Mouse (Mus musculus): ENCODE data around the gene Nat8. TPM values are rescaled to one million over a fixed set of nuclear protein-coding genes. Genes with fewer than 3 reads are reported as not detected.
"Not testable (repeated sequence)": the region's sequence is repeated elsewhere in the genome, so short reads cannot be mapped to it uniquely, and the experiment has no call there.

Gene Nat8
- polyA plus RNA-seq, 1 experiment from 2014 or later: not detected

DNA sequence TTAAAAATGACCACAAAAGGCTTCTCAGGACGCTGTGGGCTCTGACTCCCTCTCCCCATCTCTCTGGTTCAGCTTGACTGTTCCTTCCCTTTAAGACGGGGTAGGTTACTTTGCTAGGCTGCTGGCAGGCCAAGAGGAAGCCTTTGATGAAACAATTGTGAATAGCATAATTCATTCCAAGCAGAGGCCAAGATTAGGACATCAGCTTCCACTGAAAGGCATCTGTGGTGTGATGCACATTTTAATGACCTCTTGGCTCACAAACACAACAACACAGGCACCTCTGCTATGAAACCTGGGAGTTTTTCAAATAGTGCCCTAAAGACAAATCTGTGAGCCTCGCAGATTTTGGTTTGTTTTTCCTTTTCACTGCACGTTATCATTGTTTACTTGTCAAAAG, 8.1 kb upstream of the Nat8 start:
- no peak overlapping the region for H3K4me2 ChIP-seq (ENCODE audit: low read length)
- DNase-seq (peak; percentile 41), ATAC-seq (ENCODE audit: low FRiP score, low TSS enrichment) (no peak)
- no peak overlapping the region for H3K4me3 ChIP-seq (replicated peaks; ENCODE audit: low read depth, low read length)
- no peak overlapping the region for H3K9ac ChIP-seq (replicated peaks; ENCODE audit: low read length)
- H3K27ac ChIP-seq (replicated peaks; ENCODE audit: low read depth, low read length): no peak overlapping the region
- no peaks in the 10 kb centered on the region for H3K9me3 ChIP-seq (ENCODE audit: control insufficient read depth, low read length)
- WGBS: 31% methylated on average over 4 of the region's 4 CpGs
- no peaks in the 10 kb centered on the region for H3K36me3 ChIP-seq (ENCODE audit: control insufficient read depth, insufficient read depth, low read length)
- H3K4me1 ChIP-seq (ENCODE audit: control insufficient read depth, insufficient read depth, low read length): no peaks in the 10 kb centered on the region
- H3K27me3 ChIP-seq (ENCODE audit: control insufficient read depth, insufficient read depth, low read length): no peaks in the 10 kb centered on the region

DNA sequence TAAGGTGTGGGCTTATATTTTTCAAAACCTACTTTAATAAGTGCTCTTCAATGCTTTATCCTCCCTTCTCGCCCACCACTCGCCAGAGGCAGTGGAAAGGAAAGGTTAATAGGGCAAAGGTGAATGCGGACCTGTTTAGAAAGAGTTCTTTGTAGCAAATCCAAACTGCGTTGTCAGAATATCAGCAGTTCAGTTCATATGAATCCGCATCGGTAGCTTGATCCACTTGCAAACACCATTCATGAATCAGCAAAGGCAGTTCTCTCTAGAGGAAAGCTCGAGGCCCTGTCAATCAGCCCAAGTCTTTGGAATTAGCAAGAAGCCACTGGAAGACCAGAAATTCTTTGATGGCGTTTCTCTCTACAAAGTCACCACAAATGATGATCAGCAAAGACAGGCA, 6.8 kb upstream of the Nat8 start:
- no peak for DNase-seq
- H3K9ac ChIP-seq (replicated peaks; ENCODE audit: low read length): no peak overlapping the region
- no peaks in the 10 kb centered on the region for H3K9me3 ChIP-seq (ENCODE audit: control insufficient read depth, low read length)
- H3K27me3 ChIP-seq (ENCODE audit: control insufficient read depth, insufficient read depth, low read length): no peaks in the 10 kb centered on the region
- H3K4me1 ChIP-seq (ENCODE audit: control insufficient read depth, insufficient read depth, low read length): no peaks in the 10 kb centered on the region
- ATAC-seq (ENCODE audit: low FRiP score, low TSS enrichment): no peak
- no peak overlapping the region for H3K27ac ChIP-seq (replicated peaks; ENCODE audit: low read depth, low read length)
- WGBS: 58% methylated on average over 8 of the region's 8 CpGs
- H3K36me3 ChIP-seq (ENCODE audit: control insufficient read depth, insufficient read depth, low read length): no peaks in the 10 kb centered on the region
- no peak overlapping the region for H3K4me2 ChIP-seq (ENCODE audit: low read length)
- H3K4me3 ChIP-seq (replicated peaks; ENCODE audit: low read depth, low read length): no peak overlapping the region

DNA sequence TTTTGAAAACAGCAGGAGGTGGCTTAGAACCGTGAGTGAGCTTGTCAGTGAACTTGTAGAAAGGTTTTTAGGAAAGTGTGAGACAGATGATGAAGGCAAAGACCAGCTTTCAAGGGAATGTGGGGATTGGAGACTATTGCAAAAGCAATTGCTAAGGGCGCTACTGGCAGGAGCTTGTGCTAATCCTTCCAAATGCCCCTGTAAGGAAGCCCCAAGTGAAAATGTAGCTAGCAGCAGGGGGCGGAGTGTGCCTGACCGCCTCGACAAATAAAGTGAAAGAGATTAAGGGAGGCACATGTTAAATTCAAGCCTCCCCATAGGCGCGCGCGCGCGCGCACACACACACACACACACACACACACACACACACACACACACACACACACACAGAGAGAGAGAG, 5.4 kb upstream of the Nat8 start:
- not testable (repeated sequence) for H3K9me3 ChIP-seq (ENCODE audit: control insufficient read depth, low read length); H3K27me3 ChIP-seq (ENCODE audit: control insufficient read depth, insufficient read depth, low read length); H3K9ac ChIP-seq (replicated peaks; ENCODE audit: low read length); H3K4me3 ChIP-seq (replicated peaks; ENCODE audit: low read depth, low read length); H3K4me2 ChIP-seq (ENCODE audit: low read length); H3K4me1 ChIP-seq (ENCODE audit: control insufficient read depth, insufficient read depth, low read length); H3K27ac ChIP-seq (replicated peaks; ENCODE audit: low read depth, low read length); H3K36me3 ChIP-seq (ENCODE audit: control insufficient read depth, insufficient read depth, low read length); ATAC-seq (ENCODE audit: low FRiP score, low TSS enrichment)
- peak; percentile 63 for DNase-seq
- 10% methylated on average over 12 of the region's 12 CpGs for WGBS

DNA sequence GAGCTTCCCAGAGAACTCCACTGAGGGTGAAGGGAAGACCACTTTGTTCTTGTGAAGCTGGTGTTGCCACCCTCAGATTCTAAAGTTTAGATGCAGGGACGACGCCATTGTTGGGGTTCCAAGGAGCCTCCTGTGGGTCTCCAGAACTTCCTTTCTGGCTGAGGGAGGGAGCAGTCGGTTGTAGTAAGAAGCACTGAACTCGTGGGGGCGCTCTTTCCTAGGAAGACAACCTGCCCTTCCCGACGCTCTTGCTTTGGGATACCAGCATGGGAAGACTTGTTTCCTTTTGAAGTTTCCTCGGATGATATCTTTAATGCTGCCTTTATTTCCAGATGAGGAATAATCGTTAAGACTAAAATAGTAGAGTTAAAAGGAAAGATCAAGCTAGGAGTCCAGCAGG, 4.9 kb upstream of the Nat8 start:
- 18% methylated on average over 9 of the region's 9 CpGs for WGBS
- H3K27ac ChIP-seq (replicated peaks; ENCODE audit: low read depth, low read length); H3K9me3 ChIP-seq (ENCODE audit: control insufficient read depth, low read length); H3K36me3 ChIP-seq (ENCODE audit: control insufficient read depth, insufficient read depth, low read length); H3K4me3 ChIP-seq (replicated peaks; ENCODE audit: low read depth, low read length); H3K9ac ChIP-seq (replicated peaks; ENCODE audit: low read length); H3K4me1 ChIP-seq (ENCODE audit: control insufficient read depth, insufficient read depth, low read length); H3K27me3 ChIP-seq (ENCODE audit: control insufficient read depth, insufficient read depth, low read length); ATAC-seq (ENCODE audit: low FRiP score, low TSS enrichment); H3K4me2 ChIP-seq (ENCODE audit: low read length): not testable (repeated sequence)
- peak; percentile 28 for DNase-seq

DNA sequence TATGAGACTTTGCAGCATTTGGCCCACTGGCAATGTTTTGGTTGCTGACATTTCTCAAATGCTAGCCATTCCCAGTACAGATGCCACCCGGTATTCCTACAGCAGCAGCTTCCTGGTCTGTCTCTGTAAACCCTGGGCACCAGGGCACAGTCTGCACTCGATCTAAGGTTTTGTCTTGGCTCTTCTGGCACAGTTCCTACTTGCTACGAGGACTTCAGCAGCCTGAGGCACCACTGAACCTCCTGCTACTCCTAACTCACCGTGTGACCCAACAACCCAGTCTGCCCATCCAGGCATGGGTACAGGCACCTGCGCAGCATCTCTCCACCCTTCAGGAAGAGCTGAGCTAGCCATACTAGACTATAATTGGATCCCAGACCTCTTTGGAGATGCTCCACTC, 4.2 kb upstream of the Nat8 start:
- not testable (repeated sequence) for DNase-seq; H3K27ac ChIP-seq (replicated peaks; ENCODE audit: low read depth, low read length); H3K4me3 ChIP-seq (replicated peaks; ENCODE audit: low read depth, low read length); H3K36me3 ChIP-seq (ENCODE audit: control insufficient read depth, insufficient read depth, low read length); H3K9ac ChIP-seq (replicated peaks; ENCODE audit: low read length); ATAC-seq (ENCODE audit: low FRiP score, low TSS enrichment); H3K4me1 ChIP-seq (ENCODE audit: control insufficient read depth, insufficient read depth, low read length); H3K4me2 ChIP-seq (ENCODE audit: low read length); H3K9me3 ChIP-seq (ENCODE audit: control insufficient read depth, low read length); H3K27me3 ChIP-seq (ENCODE audit: control insufficient read depth, insufficient read depth, low read length)
- WGBS: 91% methylated on average over 5 of the region's 5 CpGs

DNA sequence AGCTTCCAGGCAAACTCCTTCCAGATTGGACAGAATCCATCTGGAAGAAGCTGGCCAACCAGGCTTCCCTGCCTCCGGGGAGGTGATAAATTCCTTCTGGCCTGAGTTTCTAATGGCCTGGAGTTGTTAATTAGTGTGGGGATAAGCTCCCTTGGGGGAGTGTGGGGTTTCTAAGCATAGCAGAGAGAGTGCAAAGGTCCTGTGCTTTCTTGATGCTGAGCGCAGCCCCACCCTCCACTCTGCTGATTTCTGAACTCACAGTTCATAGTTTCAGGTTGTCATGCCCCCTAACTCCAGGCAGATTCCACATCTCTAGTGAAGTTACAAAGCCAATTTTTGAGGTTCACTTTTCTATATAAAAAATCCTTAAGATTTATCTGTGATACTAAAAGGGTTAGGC, 3.2 kb upstream of the Nat8 start:
- DNase-seq; H3K4me3 ChIP-seq (replicated peaks; ENCODE audit: low read depth, low read length); H3K27me3 ChIP-seq (ENCODE audit: control insufficient read depth, insufficient read depth, low read length); H3K36me3 ChIP-seq (ENCODE audit: control insufficient read depth, insufficient read depth, low read length); H3K9ac ChIP-seq (replicated peaks; ENCODE audit: low read length); ATAC-seq (ENCODE audit: low FRiP score, low TSS enrichment); H3K4me2 ChIP-seq (ENCODE audit: low read length); H3K9me3 ChIP-seq (ENCODE audit: control insufficient read depth, low read length); H3K4me1 ChIP-seq (ENCODE audit: control insufficient read depth, insufficient read depth, low read length); H3K27ac ChIP-seq (replicated peaks; ENCODE audit: low read depth, low read length): not testable (repeated sequence)
- 93% methylated on average over 1 of the region's 2 CpGs for WGBS

DNA sequence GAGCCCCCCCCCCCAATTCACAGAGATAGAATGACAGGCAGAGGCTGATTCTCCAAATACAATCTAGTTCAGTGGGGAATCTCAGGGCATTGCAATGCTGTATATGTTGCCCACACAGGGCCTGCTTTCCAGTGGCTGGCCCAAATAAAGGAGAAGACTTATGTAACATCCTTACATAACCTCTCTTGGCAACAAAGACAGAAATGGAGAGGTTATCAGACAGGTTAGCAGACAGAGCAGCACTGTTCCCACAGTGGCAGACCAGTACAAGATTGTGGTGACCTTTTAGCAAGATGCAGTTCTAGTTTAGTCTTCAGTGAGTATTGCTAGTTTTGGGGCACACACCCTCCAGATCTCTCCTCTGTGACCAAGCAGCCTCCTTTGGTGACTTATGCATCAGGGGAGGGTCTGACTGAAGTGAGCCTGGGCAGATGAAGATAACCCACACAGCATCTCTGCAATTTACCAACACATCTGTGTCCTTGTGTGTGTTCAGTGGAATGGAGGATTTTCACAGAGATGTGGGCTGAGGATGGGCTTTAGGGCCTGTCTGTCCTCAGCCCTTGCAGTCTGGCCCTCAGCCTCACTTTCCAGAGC, 2.7 kb upstream of the Nat8 start:
- not testable (repeated sequence) for ATAC-seq (ENCODE audit: low FRiP score, low TSS enrichment); DNase-seq; H3K9ac ChIP-seq (replicated peaks; ENCODE audit: low read length); H3K36me3 ChIP-seq (ENCODE audit: control insufficient read depth, insufficient read depth, low read length); H3K27ac ChIP-seq (replicated peaks; ENCODE audit: low read depth, low read length); H3K9me3 ChIP-seq (ENCODE audit: control insufficient read depth, low read length); H3K4me2 ChIP-seq (ENCODE audit: low read length); H3K4me3 ChIP-seq (replicated peaks; ENCODE audit: low read depth, low read length); H3K4me1 ChIP-seq (ENCODE audit: control insufficient read depth, insufficient read depth, low read length); H3K27me3 ChIP-seq (ENCODE audit: control insufficient read depth, insufficient read depth, low read length)

DNA sequence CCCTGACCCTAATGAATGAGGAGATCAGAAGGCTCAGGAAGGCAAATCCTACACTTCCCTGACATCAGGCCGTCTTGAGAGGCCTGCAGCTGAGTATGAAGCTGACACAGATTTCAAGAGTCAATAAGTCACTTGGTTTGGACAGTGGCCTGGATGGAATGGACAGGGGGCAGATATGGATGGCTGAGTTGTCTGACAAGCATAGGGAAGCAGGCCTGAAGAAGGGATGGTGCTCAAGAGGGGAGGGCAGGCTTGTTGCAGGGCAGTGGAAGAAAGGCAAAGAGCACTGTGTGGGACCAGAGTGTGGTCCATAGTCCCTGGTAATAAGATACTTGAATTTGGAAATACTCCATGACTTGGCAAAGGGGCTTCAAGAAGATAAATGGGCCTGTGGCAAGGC, 2.4 kb downstream of the Nat8 start:
- no peaks in the 10 kb centered on the region for H3K27me3 ChIP-seq (ENCODE audit: control insufficient read depth, insufficient read depth, low read length)
- no peaks in the 10 kb centered on the region for H3K9me3 ChIP-seq (ENCODE audit: control insufficient read depth, low read length)
- no peak for ATAC-seq (ENCODE audit: low FRiP score, low TSS enrichment)
- H3K4me1 ChIP-seq (ENCODE audit: control insufficient read depth, insufficient read depth, low read length): no peaks in the 10 kb centered on the region
- no peak for DNase-seq
- WGBS: 59% methylated on average over 1 of the region's 1 CpGs
- no peak overlapping the region for H3K9ac ChIP-seq (replicated peaks; ENCODE audit: low read length)
- no peak overlapping the region for H3K27ac ChIP-seq (replicated peaks; ENCODE audit: low read depth, low read length)
- no peaks in the 10 kb centered on the region for H3K36me3 ChIP-seq (ENCODE audit: control insufficient read depth, insufficient read depth, low read length)
- H3K4me2 ChIP-seq (ENCODE audit: low read length): no peak overlapping the region
- no peak overlapping the region for H3K4me3 ChIP-seq (replicated peaks; ENCODE audit: low read depth, low read length)

DNA sequence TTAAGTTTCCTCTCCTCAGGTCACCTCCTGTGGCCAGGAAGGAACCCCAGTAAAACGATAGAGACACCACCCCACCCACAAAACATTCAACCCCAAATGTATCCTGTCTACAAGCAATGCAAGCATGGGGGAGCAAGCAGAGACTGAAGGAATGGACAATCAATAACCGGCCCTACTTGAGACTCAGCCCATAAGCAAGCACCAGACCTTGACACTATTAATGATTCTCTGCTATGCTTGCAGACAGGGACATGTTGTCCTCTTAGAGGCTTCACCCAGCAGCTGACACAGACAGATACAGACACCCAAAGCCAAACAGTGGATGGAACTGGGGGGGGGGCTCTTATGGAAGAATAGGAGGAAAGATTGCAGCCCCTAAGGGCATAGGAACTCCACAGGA, 6.0 kb downstream of the Nat8 start:
- ATAC-seq (ENCODE audit: low FRiP score, low TSS enrichment): no peak
- Histone ChIP-seq H3K4me2 (ENCODE audit: low read length) (no peak overlapping the region), H3K4me3 (replicated peaks; ENCODE audit: low read depth, low read length) (no peak overlapping the region), H3K9ac (replicated peaks; ENCODE audit: low read length) (no peak overlapping the region), H3K27me3 (ENCODE audit: control insufficient read depth, insufficient read depth, low read length) (no peaks in the 10 kb centered on the region), H3K36me3 (ENCODE audit: control insufficient read depth, insufficient read depth, low read length) (no peaks in the 10 kb centered on the region), H3K27ac (replicated peaks; ENCODE audit: low read depth, low read length) (no peak overlapping the region), H3K9me3 (ENCODE audit: control insufficient read depth, low read length) (no peaks in the 10 kb centered on the region), H3K4me1 (ENCODE audit: control insufficient read depth, insufficient read depth, low read length) (no peaks in the 10 kb centered on the region)
- WGBS: 88% methylated on average over 2 of the region's 2 CpGs
- no peak for DNase-seq

Data from midbrain, embryonic 14.5 days (tissue).